In genomic region chr2:75607010-75607915, GRCm38 (mm10) we compare ENCODE assay signal across 16 mouse cellular contexts. TPM values are rescaled to one million over a fixed set of nuclear protein-coding genes. Genes with fewer than 3 reads are reported as not detected.
A peak's percentile ranks its signal among the peaks of the same experiment; 100 is the strongest.
DNase-seq lines count a peak whose midpoint lies in the region; ATAC-seq and TF ChIP-seq lines count a peak whose summit lies in the region.
"Had no signal": no experiment of that assay in that cellular context is flagged by ENCODE, and none has a peak within 500 bp of the region (broad histone marks: within the 10 kb centered on the region; RNA-seq: fewer than 3 reads in every experiment).

No protein-coding gene starts in this region.

- DNase-seq in kidney, adult 2 months, result no peak
- no peak for DNase-seq in kidney, adult 18-20 months
- peak; percentile 35 for DNase-seq in thymus, postnatal 14 days
- no peak for DNase-seq in thymus, adult 18-20 months
- DNase-seq in cerebellum, postnatal 25 days, result no peak
- no peak for DNase-seq in layer of hippocampus, adult 8-10 months (ENCODE audit: low spot score in 2 of 2)
- no peak for DNase-seq in cerebellum, adult 11 months
- DNase-seq: adrenal gland, postnatal 14 days; heart, adult 18-20 months; heart, postnatal 10 days; right cerebral cortex, postnatal 25 days had no signal

- no peak for TF ChIP-seq POLR2A in kidney, adult 2 months (IDR thresholded peaks at IDR 0.05; ENCODE audit: low read depth, low read length)

- ATAC-seq in limb, embryonic 13.5 days (ENCODE audit: low FRiP score, low read depth), result peak; percentile 37; the same call in 1 of the 2 replicates
- ATAC-seq: hindbrain, postnatal 0 days had no signal

- WGBS in kidney, adult 2 months, result 49% methylated on average over 11 of the region's 11 CpGs
- 37% methylated on average over 11 of the region's 11 CpGs for WGBS in limb, embryonic 13.5 days

- H3K4me2 ChIP-seq in limb, embryonic 13.5 days (replicated peaks), result peak overlapping the region; percentile 64
- H3K4me2 ChIP-seq: embryonic facial prominence, embryonic 13.5 days had no signal

- no peak overlapping the region for H3K9ac ChIP-seq in limb, embryonic 13.5 days
- H3K9ac ChIP-seq: embryonic facial prominence, embryonic 13.5 days; liver, embryonic 14.5 days had no signal

- H3K27me3 ChIP-seq in kidney, adult 2 months (replicated peaks; ENCODE audit: control insufficient read depth, insufficient read depth, low read length), result no peaks in the 10 kb centered on the region
- H3K27me3 ChIP-seq in limb, embryonic 13.5 days, result peaks cover 29% of the 10 kb centered on the region

- H3K4me1 ChIP-seq in kidney, adult 2 months (ENCODE audit: control insufficient read depth, insufficient read depth, low read length), result peaks cover 6% of the 10 kb centered on the region; the same call in 1 of the 2 replicates
- H3K4me1 ChIP-seq in limb, embryonic 13.5 days, result peaks cover 43% of the 10 kb centered on the region

- H3K36me3 ChIP-seq in kidney, adult 2 months (ENCODE audit: control insufficient read depth, insufficient read depth, low read length), result no peaks in the 10 kb centered on the region
- H3K36me3 ChIP-seq in limb, embryonic 13.5 days, result no peaks in the 10 kb centered on the region
- H3K36me3 ChIP-seq: embryonic facial prominence, embryonic 13.5 days; forebrain, embryonic 10.5 days had no signal

- TF ChIP-seq CTCF in kidney, adult 2 months (conservative IDR thresholded peaks at IDR 0.05; ENCODE audit: insufficient read depth, insufficient read length, low read depth, low read length), result no peak

- no peak overlapping the region for H3K4me3 ChIP-seq in kidney, adult 2 months (ENCODE audit: insufficient read depth, low read depth, low read length)
- no peak overlapping the region for H3K4me3 ChIP-seq in limb, embryonic 13.5 days
- H3K4me3 ChIP-seq: embryonic facial prominence, embryonic 13.5 days; forebrain, embryonic 10.5 days had no signal

- no peaks in the 10 kb centered on the region for H3K9me3 ChIP-seq in limb, embryonic 13.5 days
- H3K9me3 ChIP-seq: embryonic facial prominence, embryonic 13.5 days; forebrain, embryonic 10.5 days had no signal

- peak overlapping the region; percentile 37; the same call in 1 of the 2 replicates for H3K27ac ChIP-seq in kidney, adult 2 months (ENCODE audit: insufficient read depth, low read depth, low read length)
- no peak overlapping the region for H3K27ac ChIP-seq in limb, embryonic 13.5 days
- H3K27ac ChIP-seq: embryonic facial prominence, embryonic 13.5 days; forebrain, embryonic 10.5 days; hindbrain, postnatal 0 days; liver, embryonic 14.5 days had no signal

RNA-seq across cellular contexts. Expression of gene Hnrnpa3, which starts 51.8 kb away (rescaled TPM):
- 16.2 and 34.0 TPM in 2 replicates for polyA plus RNA-seq in kidney, adult 2 months (2012; rRNA removed)
- polyA plus RNA-seq in limb, embryonic 13.5 days (2015; fragmentation: Nextera tagmentation; extraction: Ambion mirVana), result 344 and 364 TPM in 2 replicates
- total RNA-seq in layer of hippocampus, adult 8-10 months (2022), result 100 to 1,000 TPM; 271 to 283 (median 276) TPM
